ENCODE assay signal across 17 mouse cellular contexts in the genomic region with DNA sequence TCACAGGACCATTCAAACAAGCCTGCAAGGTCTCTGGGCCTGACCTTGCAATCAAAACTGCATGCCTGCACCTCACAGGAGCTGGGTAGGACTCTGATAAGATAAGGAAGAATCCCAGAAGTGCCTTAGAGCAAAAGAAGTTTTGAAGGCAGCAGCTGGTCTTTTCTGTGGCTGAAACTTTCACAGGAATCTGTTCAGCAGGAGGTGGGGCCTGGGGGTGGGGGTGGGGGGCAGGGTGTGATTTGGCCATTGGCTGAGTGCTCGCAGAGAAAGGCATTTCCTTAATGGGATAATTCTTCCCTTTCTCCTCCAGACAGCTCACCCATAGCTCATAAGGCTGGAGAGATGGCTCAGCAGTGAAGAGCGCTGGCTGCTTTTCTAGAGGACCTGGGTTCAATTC.
A peak's percentile ranks its signal among the peaks of the same experiment; 100 is the strongest.
DNase-seq lines count a peak whose midpoint lies in the region; ATAC-seq and TF ChIP-seq lines count a peak whose summit lies in the region.
"Had no signal": no experiment of that assay in that cellular context is flagged by ENCODE, and none has a peak within 500 bp of the region (broad histone marks: within the 10 kb centered on the region; RNA-seq: fewer than 3 reads in every experiment).

No protein-coding gene starts in this region.

- peak; percentile 37 for DNase-seq in embryo, embryonic 11 days
- DNase-seq in embryo, embryonic 9.5 days (ENCODE audit: extremely low spot score) = no peak
- DNase-seq in kidney, postnatal 36 days = no peak
- DNase-seq in layer of hippocampus, adult 9-10 months (ENCODE audit: low spot score) = no peak
- DNase-seq: cerebellum, adult 9-11 months; gastrocnemius, postnatal 14 days; spleen, adult 18-20 months; thymus, adult 18-20 months had no signal

- no peak for TF ChIP-seq EP300 in ES-Bruce4 (IDR thresholded peaks at IDR 0.05; ENCODE audit: insufficient read depth, low read depth, low read length)

- WGBS in kidney, embryonic 15.5 days = 50% methylated on average over 2 of the region's 2 CpGs
- WGBS in limb, embryonic 12.5 days = 36% methylated on average over 2 of the region's 2 CpGs

- peaks cover 30% of the 10 kb centered on the region for H3K4me1 ChIP-seq in kidney, embryonic 15.5 days
- H3K4me1 ChIP-seq in ES-Bruce4 (ENCODE audit: control insufficient read depth, insufficient read depth, low read length) = peaks cover 15% of the 10 kb centered on the region
- H3K4me1 ChIP-seq in limb, embryonic 12.5 days (replicated peaks) = peaks cover 61% of the 10 kb centered on the region

- H3K36me3 ChIP-seq in kidney, embryonic 15.5 days = no peaks in the 10 kb centered on the region
- H3K36me3 ChIP-seq in ES-Bruce4 (ENCODE audit: control insufficient read depth, insufficient read depth, low read length, poor library complexity, severe bottlenecking) = no peaks in the 10 kb centered on the region
- no peaks in the 10 kb centered on the region for H3K36me3 ChIP-seq in limb, embryonic 12.5 days
- H3K36me3 ChIP-seq: forebrain, embryonic 15.5 days; G1E; neural tube, embryonic 13.5 days had no signal

- ATAC-seq in kidney, embryonic 15.5 days (replicated peaks; ENCODE audit: low FRiP score) = no peak
- ATAC-seq in limb, embryonic 12.5 days (ENCODE audit: insufficient number of reproducible peaks, insufficient read depth, low FRiP score, low TSS enrichment, low read depth) = no peak
- ATAC-seq in CD4-positive, CD25-positive, alpha-beta regulatory T cell, adult 4 months = no peak
- ATAC-seq: forebrain, embryonic 15.5 days; midbrain, embryonic 16.5 days had no signal

- no peak overlapping the region for H3K4me3 ChIP-seq in kidney, embryonic 15.5 days (replicated peaks)
- no peak overlapping the region for H3K4me3 ChIP-seq in ES-Bruce4 (ENCODE audit: low read depth, low read length)
- H3K4me3 ChIP-seq in limb, embryonic 12.5 days (replicated peaks) = no peak overlapping the region
- H3K4me3 ChIP-seq: forebrain, embryonic 15.5 days; neural tube, embryonic 13.5 days had no signal

- no peak overlapping the region for H3K9ac ChIP-seq in kidney, embryonic 15.5 days
- no peak overlapping the region for H3K9ac ChIP-seq in ES-Bruce4 (ENCODE audit: low read depth, poor library complexity, severe bottlenecking)
- H3K9ac ChIP-seq in limb, embryonic 12.5 days (replicated peaks) = no peak overlapping the region
- H3K9ac ChIP-seq: forebrain, embryonic 15.5 days; hindbrain, embryonic 14.5 days; neural tube, embryonic 13.5 days had no signal

- H3K4me2 ChIP-seq in kidney, embryonic 15.5 days = no peak overlapping the region
- no peak overlapping the region for H3K4me2 ChIP-seq in limb, embryonic 12.5 days
- H3K4me2 ChIP-seq: forebrain, embryonic 15.5 days; hindbrain, embryonic 14.5 days; neural tube, embryonic 13.5 days had no signal

- peak overlapping the region; percentile 48; the same call in 1 of the 2 replicates for H3K27ac ChIP-seq in kidney, embryonic 15.5 days
- H3K27ac ChIP-seq in ES-Bruce4 (ENCODE audit: insufficient read depth, low read length) = peak overlapping the region; percentile 74
- H3K27ac ChIP-seq in limb, embryonic 12.5 days = 0 out of 2 replicates have a peak overlapping the region, but pooled peaks have one; percentile 41
- H3K27ac ChIP-seq: forebrain, embryonic 15.5 days; hindbrain, embryonic 14.5 days; neural tube, embryonic 13.5 days had no signal

- H3K9me3 ChIP-seq in kidney, embryonic 15.5 days (replicated peaks) = no peaks in the 10 kb centered on the region
- H3K9me3 ChIP-seq in ES-Bruce4 (replicated peaks; ENCODE audit: control insufficient read depth, insufficient read depth, low read length, poor library complexity, severe bottlenecking) = no peaks in the 10 kb centered on the region
- no peaks in the 10 kb centered on the region for H3K9me3 ChIP-seq in limb, embryonic 12.5 days
- H3K9me3 ChIP-seq: forebrain, embryonic 15.5 days; G1E; neural tube, embryonic 13.5 days had no signal

- no peaks in the 10 kb centered on the region for H3K27me3 ChIP-seq in kidney, embryonic 15.5 days
- H3K27me3 ChIP-seq in ES-Bruce4 (ENCODE audit: control insufficient read depth, insufficient read depth, low read length, poor library complexity, severe bottlenecking) = no peaks in the 10 kb centered on the region
- 0 out of 2 replicates have a peak, but pooled peaks cover 4% of the 10 kb centered on the region for H3K27me3 ChIP-seq in limb, embryonic 12.5 days
- H3K27me3 ChIP-seq: forebrain, embryonic 15.5 days had no signal

- no peak for TF ChIP-seq CTCF in ES-Bruce4 (IDR thresholded peaks at IDR 0.05; ENCODE audit: low read depth, low read length)

- TF ChIP-seq POLR2A in ES-Bruce4 (IDR thresholded peaks at IDR 0.05; ENCODE audit: insufficient read depth, low read length) = no peak
